Mouse (Mus musculus) lung, adult 18-20 months (tissue): ENCODE data around the gene D430042O09Rik.
"Not testable (repeated sequence)": the region's sequence is repeated elsewhere in the genome, so short reads cannot be mapped to it uniquely, and the experiment has no call there.

Experiments used
- DNase-seq, 2 experiments: peaks; one replicate each; pipeline ENCODE4 v3.0.0; 2022; ENCODE audit warnings: mixed read lengths in 2 of 2

D430042O09Rik gene

GRCm38 (mm10) chr7:125707593-125708022, at the start of gene D430042O09Rik, which contains the start of gene Gtf3c1:
TSS of gene D430042O09Rik (plus strand) at chr7:125707888.
TSS of gene Gtf3c1 (minus strand) at chr7:125707780.
- DNase-seq: peak; percentile 100

DNA sequence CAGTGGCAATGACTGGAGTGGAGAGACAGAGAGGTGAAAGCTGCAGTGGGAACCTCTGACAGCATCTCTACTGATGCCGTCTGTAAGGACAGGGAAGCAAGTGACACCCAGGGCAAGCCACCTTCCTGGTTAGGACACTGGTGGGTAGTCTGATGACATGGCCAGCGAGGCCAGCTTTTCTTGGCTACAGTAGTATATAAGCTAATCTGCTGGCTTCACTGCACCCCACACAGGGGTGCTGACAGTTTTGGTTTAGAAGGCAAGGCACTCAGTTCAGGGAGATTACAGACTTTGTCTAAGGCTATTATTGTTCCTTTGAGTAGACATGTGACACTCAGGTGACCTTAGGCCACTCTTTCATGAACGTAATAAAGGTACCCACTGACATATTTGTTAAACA, 44.0 kb upstream of the D430042O09Rik start:
- DNase-seq: no peak

DNA sequence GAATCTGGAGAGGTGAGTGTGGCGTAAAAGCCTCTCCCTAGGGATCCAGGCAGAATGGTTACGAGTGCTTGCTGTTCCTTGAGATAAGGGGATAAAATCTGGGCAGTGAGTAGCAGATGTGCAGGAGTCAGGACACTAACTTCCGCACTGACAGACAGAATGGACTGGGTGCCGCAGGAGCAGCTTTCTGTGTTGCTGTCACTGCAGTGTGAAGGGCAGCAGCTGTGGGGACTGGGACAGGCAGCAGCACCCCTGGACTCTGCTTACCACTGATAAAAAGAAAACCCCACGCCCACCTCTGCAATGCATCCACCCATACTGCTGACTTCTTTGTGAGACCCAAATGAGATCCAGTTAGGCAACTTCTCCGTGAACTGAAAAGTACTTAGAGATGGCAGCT, 36.8 kb upstream of the D430042O09Rik start:
- no peak for DNase-seq

- DNase-seq: no peak
Observed at GRCm38 (mm10) chr7:125671396-125671795, 36.3 kb upstream of the D430042O09Rik start.

DNA sequence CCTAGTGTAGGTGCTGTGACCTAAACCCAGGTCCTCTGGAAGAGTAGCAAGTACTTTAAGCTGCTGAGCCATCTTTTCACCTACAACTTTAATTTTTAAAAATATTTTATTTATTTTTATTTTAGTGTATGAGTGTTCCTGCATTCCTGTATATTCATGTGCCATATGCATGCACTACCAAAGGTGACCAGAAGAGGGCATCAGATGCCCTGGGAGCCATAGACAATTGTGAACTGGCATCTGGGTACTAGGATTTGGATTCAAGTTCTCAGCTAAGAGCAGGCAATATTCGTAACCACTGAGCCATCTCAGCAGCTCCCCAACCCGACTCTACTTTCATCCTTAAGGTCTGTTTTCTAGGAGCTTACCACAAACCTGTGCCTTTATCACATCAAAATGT, 32.8 kb upstream of the D430042O09Rik start:
- DNase-seq: peak; percentile 10 to 16

- DNase-seq: peak; percentile 8 to 11
Observed at GRCm38 (mm10) chr7:125678756-125679155, 28.9 kb upstream of the D430042O09Rik start.

DNA sequence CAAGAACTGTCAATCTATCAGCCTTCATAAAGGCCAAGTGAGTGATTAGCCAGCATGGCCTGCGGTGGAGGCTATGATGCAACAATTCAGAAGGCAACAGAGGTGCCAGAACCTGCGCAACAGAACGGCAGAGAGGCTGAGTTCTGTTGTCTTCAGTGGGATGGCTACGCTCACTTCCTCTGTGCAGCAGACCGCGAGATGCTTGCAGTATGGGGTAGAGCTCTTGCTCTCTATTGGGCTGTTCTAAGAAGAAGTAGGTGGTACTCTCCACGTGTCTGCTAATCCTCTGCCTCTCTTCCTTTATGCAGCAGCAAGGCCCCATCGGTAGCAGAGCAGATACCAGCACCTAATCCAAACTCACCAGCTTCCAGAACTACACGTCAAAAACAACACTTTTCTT, 27.8 kb upstream of the D430042O09Rik start:
- DNase-seq: no peak

GRCm38 (mm10) chr7:125690516-125690915, 17.2 kb upstream of the D430042O09Rik start:
- no peak for DNase-seq

DNA sequence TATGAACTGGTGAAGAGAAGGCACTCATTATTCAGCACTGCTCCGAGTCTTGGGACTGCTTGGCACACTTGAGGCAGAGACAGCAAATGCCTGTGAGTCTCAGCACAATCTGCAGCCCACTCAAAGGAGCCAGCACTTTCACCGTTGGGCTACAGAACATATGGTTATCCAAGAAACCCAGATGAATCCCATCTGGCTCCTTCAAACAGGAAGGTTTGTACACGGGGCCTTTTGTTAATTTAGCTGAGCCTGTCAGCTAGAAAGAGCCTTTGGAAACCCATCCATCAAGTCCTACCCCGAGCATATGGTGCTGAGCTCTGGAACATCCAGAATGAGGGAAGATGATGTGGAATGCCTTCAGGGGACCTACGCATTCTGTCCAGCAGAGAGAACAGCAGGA, 13.6 kb upstream of the D430042O09Rik start:
- no peak for DNase-seq

- DNase-seq: no peak
Observed at GRCm38 (mm10) chr7:125702791-125703190, 4.9 kb upstream of the D430042O09Rik start.

DNA sequence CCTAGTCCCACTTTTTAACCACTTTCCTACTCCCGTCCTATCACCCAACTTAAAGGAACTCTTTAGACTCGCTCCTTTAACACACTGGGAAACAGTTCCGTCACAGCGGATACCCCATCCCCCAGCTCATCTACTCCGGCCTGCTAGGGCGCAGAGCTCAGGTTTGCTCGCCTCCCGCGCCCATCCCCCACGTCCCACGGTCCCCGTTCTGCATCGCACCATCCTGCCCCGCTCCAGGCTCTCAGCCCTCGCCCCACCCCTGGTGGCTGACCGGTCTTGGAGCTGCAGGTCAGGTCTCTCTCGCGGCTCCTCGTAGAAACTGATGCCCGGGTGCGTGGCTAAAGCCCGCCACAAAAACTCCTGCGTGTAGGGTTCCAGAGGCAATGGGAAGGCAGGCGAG, 502 bp upstream of the D430042O09Rik start:
- peak; percentile 75 to 80 for DNase-seq

DNA sequence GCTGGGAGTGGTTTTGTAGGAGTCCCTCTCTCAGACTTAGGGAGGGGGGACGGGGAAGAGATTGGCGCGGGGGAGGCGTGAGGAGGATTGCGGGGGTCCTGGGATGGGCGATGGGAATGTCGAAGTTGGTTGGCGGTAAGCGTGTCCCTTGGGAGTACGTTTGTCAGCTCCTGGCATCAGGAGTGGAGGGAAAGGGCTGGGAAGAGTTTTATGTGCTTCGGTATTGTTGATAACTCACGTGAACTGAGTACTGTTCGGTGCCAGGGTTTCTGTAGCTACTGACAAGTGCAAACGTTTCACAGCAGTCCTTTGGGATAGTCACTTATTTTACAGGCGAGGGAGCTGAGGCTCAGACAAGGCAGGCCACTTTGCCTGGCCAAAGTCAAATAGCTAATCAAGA, 412 bp downstream of the D430042O09Rik start:
- no peak for DNase-seq

- DNase-seq: not testable (repeated sequence)
Observed at GRCm38 (mm10) chr7:125713542-125714055, 5.9 kb downstream of the D430042O09Rik start.

GRCm38 (mm10) chr7:125714803-125715202, 7.1 kb downstream of the D430042O09Rik start:
- no peak for DNase-seq

DNA sequence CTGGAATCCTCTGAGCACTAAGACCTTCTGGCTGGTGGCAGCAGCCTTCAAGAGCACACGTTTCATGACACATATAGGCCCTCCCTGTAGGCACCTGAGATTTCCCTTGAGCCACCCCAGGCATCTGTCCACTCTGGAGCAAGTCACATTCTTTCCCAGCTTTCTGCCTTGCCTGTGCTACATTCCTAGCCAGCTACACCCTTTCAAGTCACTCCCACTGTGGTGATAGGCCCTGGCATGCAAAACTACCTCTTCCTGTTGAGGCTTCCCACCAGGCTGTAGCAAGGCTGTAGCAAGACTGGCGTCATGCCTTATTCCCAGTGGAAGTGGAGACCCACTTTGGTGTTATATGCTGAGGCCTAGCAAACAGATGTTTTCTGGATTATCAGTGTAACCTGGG, 9.0 kb downstream of the D430042O09Rik start:
- DNase-seq: peak; percentile 51 to 70

DNA sequence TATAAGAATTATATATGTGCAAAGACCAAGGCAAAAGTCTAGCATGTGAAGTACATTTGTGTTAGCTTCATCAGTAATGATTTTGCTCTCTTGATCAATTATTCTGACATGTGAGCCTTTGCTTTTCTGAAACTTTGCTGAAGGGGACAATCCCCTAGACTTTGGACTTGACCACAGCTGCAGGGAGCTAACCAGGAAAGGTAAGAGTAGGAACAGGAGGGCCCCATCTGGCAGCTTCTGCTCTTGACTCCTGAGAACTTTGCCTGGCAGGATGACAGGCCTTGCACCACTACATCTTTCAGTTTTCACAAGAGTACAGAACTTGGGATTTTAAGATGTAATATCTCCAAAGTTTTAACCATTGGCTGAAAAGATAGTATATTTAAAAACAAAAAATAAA, 9.9 kb downstream of the D430042O09Rik start:
- DNase-seq: no peak

DNA sequence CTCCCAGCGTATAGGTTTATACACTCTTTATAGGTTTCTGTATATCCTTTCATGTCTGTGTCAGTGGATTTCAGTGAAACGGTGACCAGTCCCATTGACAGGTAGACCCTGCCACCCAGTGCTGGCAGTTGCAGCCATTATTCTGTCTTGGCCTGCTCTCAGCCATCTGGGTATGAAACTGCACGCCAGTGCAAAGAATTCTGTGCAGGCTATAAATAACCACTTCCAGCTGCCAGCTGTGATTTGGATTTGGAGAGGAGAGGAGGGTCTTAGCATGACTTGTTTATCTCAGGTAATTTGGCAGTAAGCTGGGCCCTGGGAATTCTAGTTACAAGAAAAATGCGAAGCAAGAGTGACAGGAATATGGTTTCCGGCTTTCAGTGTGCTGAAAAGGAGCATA, 12.7 kb downstream of the D430042O09Rik start:
- DNase-seq: no peak

DNA sequence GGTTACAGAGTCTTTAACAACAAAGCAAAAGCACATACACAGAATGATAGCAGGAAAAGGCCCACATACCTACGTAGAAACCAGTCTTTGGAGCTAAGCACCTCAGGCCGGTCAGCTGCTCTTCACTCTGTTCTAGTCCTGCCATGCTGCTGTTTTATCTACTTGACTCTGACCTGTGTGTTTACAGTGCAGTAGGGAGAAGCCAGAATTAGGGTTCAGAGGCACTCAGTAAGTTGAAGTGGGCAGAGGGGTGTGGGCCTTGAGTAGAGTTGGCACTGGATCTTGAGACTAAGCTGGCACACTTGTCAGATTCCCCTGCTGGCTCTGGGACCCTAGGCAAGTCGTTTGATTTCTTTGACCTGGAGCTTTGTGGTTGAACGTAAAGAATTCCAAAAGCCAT, 13.3 kb downstream of the D430042O09Rik start:
- peak; percentile 75 to 76 for DNase-seq

- DNase-seq: no peak
Observed at GRCm38 (mm10) chr7:125722127-125722526, 14.4 kb downstream of the D430042O09Rik start.

GRCm38 (mm10) chr7:125723189-125723972, 15.7 kb downstream of the D430042O09Rik start:
- DNase-seq: no peak

DNA sequence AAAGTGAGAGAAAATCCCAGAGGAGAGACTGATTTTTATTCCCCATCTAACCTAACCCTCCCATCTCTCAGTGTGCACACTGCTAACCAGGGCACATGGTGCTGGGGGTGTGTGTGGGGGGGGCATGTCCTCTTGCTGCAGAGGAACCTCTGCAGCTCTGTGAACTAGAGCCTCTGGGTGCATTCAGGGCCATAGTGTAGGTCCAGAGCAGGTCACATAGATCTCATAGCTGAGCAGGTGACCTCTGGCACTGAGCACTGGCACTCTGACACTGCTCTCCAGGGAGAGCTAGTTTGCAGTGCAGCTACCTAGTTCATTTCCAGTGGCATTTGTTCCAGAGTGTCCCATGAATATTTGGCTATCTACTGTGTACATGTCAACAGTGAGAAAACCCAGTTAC, 24.0 kb downstream of the D430042O09Rik start:
- DNase-seq: no peak

- no peak for DNase-seq
Observed at GRCm38 (mm10) chr7:125733791-125734190, 26.1 kb downstream of the D430042O09Rik start.

DNA sequence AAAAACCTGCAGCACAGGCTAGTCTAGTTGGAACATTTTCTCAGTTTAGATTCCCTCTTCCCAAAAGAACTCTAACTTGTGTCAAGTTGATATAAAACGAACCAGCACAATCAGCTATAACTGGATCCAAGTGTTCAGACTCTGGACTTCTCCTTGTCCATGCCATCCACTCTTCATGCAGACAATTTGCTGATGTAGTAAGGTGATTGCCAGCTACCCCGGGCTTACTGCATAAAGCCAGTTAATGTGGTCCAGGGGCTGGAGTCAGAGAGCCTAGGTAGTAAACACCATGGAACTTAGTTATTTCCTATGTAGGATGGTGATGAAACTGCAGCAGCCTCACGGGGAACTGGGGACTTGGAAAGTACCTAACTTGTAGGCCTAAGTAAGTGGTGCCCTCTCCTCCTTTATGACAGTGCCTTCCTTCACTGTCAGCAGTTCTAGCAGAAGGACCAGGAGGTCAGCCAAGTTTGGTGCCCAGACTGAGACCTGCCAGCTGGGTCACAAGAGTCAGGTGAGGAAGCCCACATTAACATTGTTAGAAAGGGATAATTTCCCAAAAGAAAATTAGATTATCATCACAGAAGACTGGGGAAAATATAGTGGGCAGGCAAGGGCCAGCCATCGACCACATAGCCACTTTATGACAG, 28.8 kb downstream of the D430042O09Rik start:
- no peak for DNase-seq

GRCm38 (mm10) chr7:125740521-125740920, 32.8 kb downstream of the D430042O09Rik start:
- DNase-seq: no peak
